Mouse (Mus musculus) spleen, adult 2 months (tissue): ENCODE measurements at regions not wholly inside any gene's neighbourhood (a gene's known extent, or its start where the extent isn't known, plus 50 kb on each side); places are given as distances from the start of the nearest gene placed in this dataset.
"Not testable (repeated sequence)": the region's sequence is repeated elsewhere in the genome, so short reads cannot be mapped to it uniquely, and the experiment has no call there.

ENCODE experiments used
- DNase-seq, 2 experiments: peaks; one replicate each; pipeline versions ENCODE4 v3.0.0 to v3.0.0-alpha.2; 2012 to 2021; ENCODE audit warnings: low spot score in 2 of 2, low read depth in 1 of 2
- H3K27ac ChIP-seq: fragments of 200-500 bp; 2 replicates; pipeline ENCODE4 v1.5.1; 2012; ENCODE audit warnings: low read length, inconsistent platforms; ENCODE audit not compliant: insufficient read depth
- H3K27me3 ChIP-seq: fragments of 200-500 bp; 2 replicates; pipeline ENCODE4 v1.6.1; 2012; ENCODE audit warnings: mild to moderate bottlenecking, moderate library complexity, low read length, inconsistent platforms; ENCODE audit not compliant: control insufficient read depth, insufficient read depth
- H3K36me3 ChIP-seq: fragments of 200-500 bp; 2 replicates; pipeline ENCODE4 v1.6.1; 2012; ENCODE audit warnings: mild to moderate bottlenecking, low read length, inconsistent platforms; ENCODE audit not compliant: control insufficient read depth, insufficient read depth
- H3K4me1 ChIP-seq: fragments of 200-500 bp; 2 replicates; pipeline ENCODE4 v1.6.1; 2011; ENCODE audit warnings: inconsistent platforms; ENCODE audit not compliant: control insufficient read depth, insufficient read depth, insufficient read length
- H3K4me3 ChIP-seq: fragments of 200-500 bp; 2 replicates; pipeline ENCODE4 v1.5.1; 2011; ENCODE audit warnings: mild to moderate bottlenecking, inconsistent platforms; ENCODE audit not compliant: insufficient read depth, insufficient read length; ENCODE audit errors: extremely low read depth
- CTCF ChIP-seq: fragments of 200-500 bp; IDR thresholded peaks from 2 replicates; pipeline ENCODE4 v1.5.1; 2011; ENCODE audit warnings: mild to moderate bottlenecking, inconsistent platforms; ENCODE audit not compliant: insufficient read depth, insufficient read length, insufficient replicate concordance; ENCODE audit errors: extremely low read depth
- POLR2A ChIP-seq: fragments of 200-500 bp; IDR thresholded peaks from 2 replicates; pipeline ENCODE4 v1.6.1; 2011; ENCODE audit warnings: low read depth, low read length, inconsistent platforms
- WGBS: fragments of 180-500 bp; shearing (Covaris S2); methylation state at CpG from one replicate; pipeline ENCODE4 v1.1.7; 2018; 5-methylcytosine and 5-hydroxymethylcytosine counted together

GRCm38 (mm10) chr13:19236340-19236739 is 159.3 kb downstream of the Stard3nl start:
- no peak for DNase-seq

GRCm38 (mm10) chr13:19234700-19235374 is 160.8 kb downstream of the Stard3nl start:
- H3K4me1 ChIP-seq, result no peaks in the 10 kb centered on the region
- no peak for DNase-seq
- H3K36me3 ChIP-seq, result no peaks in the 10 kb centered on the region
- 50% methylated on average over 5 of the region's 5 CpGs for WGBS
- TF ChIP-seq CTCF (no peak), POLR2A (no peak)
- H3K4me3 ChIP-seq, result no peak overlapping the region
- no peak overlapping the region for H3K27ac ChIP-seq
- no peaks in the 10 kb centered on the region for H3K27me3 ChIP-seq

More at GRCm38 (mm10) chr13:19236340-19236739, 159.3 kb downstream of the Stard3nl start:
- H3K27ac ChIP-seq, result no peak overlapping the region
- H3K27me3 ChIP-seq, result no peaks in the 10 kb centered on the region
- H3K4me3 ChIP-seq, result no peak overlapping the region
- no peaks in the 10 kb centered on the region for H3K4me1 ChIP-seq
- no peaks in the 10 kb centered on the region for H3K36me3 ChIP-seq
- TF ChIP-seq POLR2A, result no peak
- peak; percentile 33; the same call in 1 of the 2 replicates for TF ChIP-seq CTCF

GRCm38 (mm10) chr13:19220004-19220403 is 175.6 kb downstream of the Stard3nl start:
- DNase-seq, H3K27ac ChIP-seq: not testable (repeated sequence)
- 31% methylated on average over 1 of the region's 1 CpGs for WGBS

GRCm38 (mm10) chr13:19219383-19219991 is 176.1 kb downstream of the Stard3nl start:
- not testable (repeated sequence) for H3K27me3 ChIP-seq, DNase-seq, H3K27ac ChIP-seq, H3K36me3 ChIP-seq, H3K4me1 ChIP-seq, H3K4me3 ChIP-seq
- WGBS, result 16% methylated on average over 3 of the region's 3 CpGs

More at GRCm38 (mm10) chr13:19220004-19220403, 175.6 kb downstream of the Stard3nl start:
- not testable (repeated sequence) for H3K4me3 ChIP-seq, H3K27me3 ChIP-seq, H3K36me3 ChIP-seq, H3K4me1 ChIP-seq

GRCm38 (mm10) chr13:19204669-19205068 is 190.9 kb downstream of the Stard3nl start:
- H3K27ac ChIP-seq, result no peak overlapping the region
- no peak overlapping the region for H3K4me3 ChIP-seq
- H3K27me3 ChIP-seq, result no peaks in the 10 kb centered on the region
- WGBS, result 47% methylated on average over 1 of the region's 1 CpGs
- TF ChIP-seq CTCF (no peak), POLR2A (no peak)
- H3K4me1 ChIP-seq, result no peaks in the 10 kb centered on the region
- no peak for DNase-seq
- no peaks in the 10 kb centered on the region for H3K36me3 ChIP-seq

- WGBS, result 85% methylated on average over 7 of the region's 7 CpGs
- not testable (repeated sequence) for H3K4me1 ChIP-seq, H3K27ac ChIP-seq, H3K4me3 ChIP-seq, DNase-seq, H3K27me3 ChIP-seq, H3K36me3 ChIP-seq
Measured at GRCm38 (mm10) chr13:19202320-19202719, 193.3 kb downstream of the Stard3nl start.
